Mouse (Mus musculus): ENCODE data around the gene Fkbp9.

GRCm38 (mm10) chr6:56843229-56843628, 11.4 kb downstream of the Fkbp9 start:
- TF ChIP-seq CTCF (IDR thresholded peaks at IDR 0.05; ENCODE audit: low read depth): no peak
- no peak for TF ChIP-seq EP300 (optimal IDR thresholded peaks at IDR 0.05)
